Mouse (Mus musculus): ENCODE results near the gene Podxl.
A peak's percentile ranks its signal among the peaks of the same experiment; 100 is the strongest.

Podxl gene

DNA sequence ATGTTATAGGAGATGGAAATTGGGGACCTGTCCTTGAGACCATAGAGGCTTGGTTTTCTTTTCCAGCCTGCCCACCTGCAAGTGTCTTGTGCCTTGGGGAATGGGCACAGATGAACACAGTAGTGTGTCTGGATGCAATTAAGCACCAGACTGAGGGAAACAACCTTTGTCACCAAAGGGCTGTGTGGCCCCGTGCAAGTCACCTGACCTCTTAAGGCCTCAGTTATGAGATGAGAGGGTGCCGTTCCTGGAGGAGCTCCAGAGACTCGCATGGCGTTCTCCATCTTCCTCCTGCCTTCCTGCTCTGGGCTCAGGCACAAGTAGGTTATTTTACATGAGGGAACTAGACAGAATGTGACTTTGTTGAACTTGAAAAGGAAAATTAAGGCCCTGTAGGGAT is 41.3 kb downstream of the Podxl start:
- no peak for DNase-seq

DNA sequence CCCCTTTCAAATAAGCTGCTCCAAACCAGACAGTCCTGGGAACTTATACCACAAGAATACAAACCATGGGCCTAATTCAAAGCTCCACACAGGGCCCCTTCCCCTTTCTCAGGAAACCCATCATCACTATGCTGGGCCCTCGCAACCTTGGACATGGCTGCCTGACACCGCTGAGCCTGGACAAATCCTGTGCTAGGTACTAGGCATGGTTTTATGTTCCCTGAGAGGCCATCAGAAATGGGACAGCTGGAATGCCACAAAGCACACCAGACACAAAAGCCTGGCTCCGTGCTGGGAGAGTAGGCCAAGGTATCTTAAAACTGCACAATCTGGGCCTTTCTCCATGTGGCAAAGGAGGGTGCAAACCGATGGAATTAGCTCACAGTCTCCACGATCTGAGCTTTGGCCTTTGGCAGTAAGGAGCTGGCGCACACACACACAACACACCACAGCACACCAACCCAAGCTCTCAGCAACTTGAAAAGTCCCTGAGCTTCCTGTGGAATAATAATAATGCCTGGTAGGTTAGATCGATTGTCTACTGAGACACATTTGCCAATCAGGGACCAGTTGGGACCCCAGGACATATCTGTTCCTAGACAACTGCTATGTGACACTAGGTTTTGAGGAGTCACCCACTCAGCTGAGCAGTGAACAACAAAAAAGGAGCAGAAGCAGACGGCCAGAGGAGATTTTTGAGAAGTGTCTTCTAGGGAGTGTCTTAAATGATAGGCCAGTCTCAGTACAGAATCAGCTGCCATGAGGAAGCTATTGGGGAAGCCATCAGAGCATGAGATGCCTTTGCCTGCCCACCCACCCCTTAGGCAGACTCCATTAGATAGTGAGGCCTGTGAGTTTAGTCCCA is 42.1 kb downstream of the Podxl start:
- DNase-seq: no peak

- no peak for DNase-seq
These were observed 43.1 kb downstream of the Podxl start for GRCm38 (mm10) chr6:31520486-31521215.

DNA sequence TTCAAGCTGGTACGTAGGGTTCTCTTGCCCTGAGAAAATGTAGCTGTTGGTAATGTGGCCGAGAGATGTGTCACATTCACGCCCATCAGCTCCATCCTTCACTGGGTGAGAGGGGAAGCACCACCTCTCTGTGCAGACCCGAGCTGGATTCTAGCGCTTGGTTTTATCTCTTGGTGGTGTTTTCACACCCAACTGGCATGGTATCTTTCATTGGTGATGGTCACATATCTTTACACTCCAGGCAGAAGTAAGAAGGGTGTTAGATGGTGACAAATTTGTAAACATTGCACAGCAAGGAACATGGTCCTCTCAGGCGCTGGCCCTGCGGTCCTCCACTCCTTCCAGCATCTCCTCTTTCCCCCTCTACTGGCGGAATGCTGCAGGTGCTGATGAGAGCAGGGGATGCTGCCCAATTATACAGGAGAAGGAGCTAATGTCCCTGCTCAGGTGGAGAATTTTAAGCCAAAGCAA is 44.7 kb downstream of the Podxl start:
- no peak for DNase-seq

GRCm38 (mm10) chr6:31518338-31518698 is 45.5 kb downstream of the Podxl start:
- DNase-seq: peak; percentile 49

DNA sequence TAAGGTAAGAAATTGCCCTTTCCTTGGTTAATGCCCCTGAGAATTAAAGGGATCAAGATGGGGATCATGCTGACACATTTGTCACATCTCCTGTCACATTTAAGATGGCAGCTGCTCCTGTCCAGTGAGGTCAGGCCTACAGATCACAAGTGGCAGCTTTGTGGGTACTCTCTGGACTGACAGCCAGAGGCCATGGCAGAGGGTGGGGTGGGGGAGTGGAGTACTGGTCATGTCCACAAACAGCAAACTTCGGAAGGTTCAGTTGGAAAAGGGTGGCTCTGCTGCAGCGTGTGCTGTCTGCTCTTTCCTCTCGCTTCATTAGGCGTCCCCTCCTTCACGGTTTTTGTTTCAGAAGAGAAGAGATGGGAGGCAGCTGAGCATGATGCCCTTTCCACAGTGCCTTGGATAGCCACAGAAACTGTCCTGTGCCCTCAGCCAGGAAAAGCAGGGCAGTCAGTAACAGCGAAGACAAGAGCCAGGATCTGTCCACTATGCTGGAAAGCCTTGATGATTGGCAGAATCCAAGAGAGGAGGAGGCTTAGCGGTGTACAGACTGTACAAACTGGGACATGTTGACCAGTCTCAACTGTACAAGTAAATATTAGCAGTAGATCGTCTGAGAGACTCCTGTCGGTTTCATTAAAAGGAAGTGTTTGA is 46.0 kb downstream of the Podxl start:
- DNase-seq: no peak

DNA sequence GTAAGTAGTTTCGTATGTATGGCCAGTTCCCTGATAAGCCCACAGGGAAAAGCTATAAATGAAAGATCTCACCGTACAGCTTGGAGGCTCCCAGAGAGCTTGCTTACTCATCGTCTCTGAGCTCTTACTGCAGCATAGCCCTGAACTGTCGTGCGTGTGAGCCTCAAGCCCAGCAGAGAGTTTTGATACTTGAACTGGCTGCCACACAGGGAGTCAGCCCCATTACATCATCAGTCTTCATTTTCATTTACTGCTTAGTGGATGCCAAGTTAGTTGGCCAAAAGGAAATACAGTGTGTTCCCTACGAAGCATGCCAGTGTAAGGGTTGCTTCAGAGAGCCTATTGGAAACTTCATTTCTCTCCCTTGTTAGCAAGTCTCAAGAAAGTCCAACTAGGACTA is 50.1 kb downstream of the Podxl start:
- DNase-seq: no peak

DNA sequence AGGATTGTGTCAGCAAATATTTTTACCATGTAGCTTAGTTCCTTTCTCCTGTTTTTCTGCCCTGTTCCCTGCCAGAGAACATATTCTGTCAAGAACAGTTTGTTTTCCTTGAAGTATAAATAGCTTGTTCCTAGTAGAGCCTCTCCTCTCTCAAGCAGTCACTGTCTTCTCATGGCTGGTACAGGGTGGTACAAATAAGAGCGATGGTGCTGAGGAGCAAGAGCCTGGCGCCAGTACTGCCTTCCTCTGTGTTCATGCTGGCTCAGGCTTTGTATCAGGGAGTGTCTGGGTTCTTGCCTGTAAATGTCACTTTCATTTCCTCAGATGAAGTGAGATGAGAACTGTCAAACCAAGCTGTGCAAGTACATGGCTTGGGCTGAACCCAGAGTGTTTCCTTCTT is 61.2 kb downstream of the Podxl start:
- DNase-seq: no peak

DNA sequence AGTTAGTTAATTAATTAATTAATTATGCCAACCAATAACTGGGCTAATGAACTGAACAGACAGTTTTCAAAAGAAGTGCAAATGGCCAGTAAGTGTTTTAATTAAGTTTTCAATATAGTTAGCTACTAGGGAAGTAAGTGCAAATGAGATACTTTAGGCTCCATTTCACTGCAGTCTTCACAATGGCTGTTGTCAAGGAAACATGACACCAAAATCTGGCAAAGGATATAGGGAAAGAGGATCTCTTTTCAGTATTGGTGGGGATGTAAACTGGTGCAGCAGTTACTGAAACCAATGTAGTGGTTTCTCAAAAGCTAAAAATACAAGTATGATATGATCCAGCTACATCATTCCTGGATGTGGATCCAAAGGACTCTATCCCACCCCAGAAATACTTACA is 63.1 kb downstream of the Podxl start:
- no peak for DNase-seq

- no peak for DNase-seq
These were observed 63.5 kb downstream of the Podxl start for GRCm38 (mm10) chr6:31500260-31500659.

DNA sequence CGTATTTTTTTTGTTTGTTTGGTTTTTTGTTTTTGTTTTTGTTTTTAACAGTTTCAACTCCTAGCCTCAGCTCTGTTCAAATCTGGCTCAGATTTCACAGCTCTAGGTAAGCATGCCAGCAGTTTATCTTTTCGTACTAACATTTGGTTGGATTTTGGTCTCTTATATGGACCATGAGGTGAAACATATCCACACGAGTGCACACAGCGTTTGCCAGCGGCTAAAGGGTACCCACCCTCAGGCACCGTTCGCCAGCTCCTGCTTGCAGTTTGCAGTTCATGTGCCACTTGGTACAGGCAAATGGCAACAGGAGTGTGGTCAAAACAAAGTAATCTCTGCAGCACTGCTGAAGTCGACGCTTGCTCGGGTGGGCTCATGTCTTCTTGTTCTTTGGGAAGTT is 63.9 kb downstream of the Podxl start:
- DNase-seq: no peak

- no peak for DNase-seq
These were observed 67.6 kb downstream of the Podxl start for GRCm38 (mm10) chr6:31496227-31496626.

GRCm38 (mm10) chr6:31495122-31495731 is 68.6 kb downstream of the Podxl start:
- no peak for DNase-seq

GRCm38 (mm10) chr6:31489950-31490349 is 73.8 kb downstream of the Podxl start:
- no peak for DNase-seq

DNA sequence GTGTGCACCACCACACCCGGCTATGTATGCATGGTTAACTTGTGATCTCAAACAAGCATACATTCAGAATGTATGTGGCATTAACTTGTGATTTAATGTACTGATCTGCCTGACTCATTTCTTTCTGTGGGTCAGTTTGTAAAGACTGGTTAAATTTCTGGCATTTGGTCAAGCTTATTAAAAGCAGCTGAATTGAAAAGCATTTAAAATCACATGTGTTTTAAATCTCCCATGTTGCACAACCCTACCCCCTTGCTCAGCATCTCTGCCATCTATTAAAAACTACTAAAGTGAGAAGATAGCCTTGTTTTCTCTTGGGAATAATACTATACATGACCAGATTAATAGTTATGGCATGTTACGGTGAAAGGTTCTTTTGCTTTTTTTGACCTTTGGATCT is 77.2 kb downstream of the Podxl start:
- no peak for DNase-seq

DNA sequence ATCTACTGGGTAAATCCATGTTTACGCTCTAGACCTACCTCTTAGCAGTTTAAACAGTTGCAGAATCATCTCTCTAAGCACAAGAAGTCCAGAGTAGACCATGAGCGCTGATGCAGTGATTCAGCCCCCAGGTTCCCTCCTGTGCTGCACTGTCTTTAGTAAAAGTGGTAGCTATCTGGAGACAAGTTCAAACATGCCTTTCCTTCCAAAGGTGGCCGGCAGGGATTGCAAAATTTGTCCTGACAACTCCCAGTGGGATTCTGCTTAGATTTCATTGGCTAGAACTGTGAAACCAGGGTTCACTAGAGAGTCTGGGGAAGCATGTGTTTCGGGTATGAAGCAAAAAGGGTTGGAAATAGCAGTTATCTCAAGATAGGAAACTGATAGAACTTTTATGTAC is 83.8 kb downstream of the Podxl start:
- DNase-seq: no peak

DNA sequence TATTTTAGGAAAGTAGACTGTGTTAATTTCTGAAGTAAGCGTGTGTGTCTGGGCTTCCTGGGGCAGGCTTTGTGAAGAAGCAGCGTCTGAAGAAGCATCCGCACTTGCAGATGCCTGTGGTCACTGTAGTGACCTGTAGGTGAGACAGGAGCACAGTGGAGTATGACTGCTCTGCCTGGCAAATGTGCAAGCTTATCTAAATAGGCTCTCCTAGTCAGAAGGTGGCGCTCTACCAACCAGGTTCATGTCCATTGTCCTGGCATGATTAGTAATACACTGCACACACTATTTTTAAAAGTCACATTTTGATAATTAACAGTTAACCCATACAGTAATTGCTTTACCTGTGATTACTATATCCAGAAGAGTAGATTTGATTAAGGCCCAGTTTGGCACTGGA is 85.6 kb downstream of the Podxl start:
- DNase-seq: no peak

Measured in kidney, postnatal 14 days (tissue).